Mouse (Mus musculus) right cerebral cortex, postnatal 4 days (tissue): ENCODE results near the gene 1700006A11Rik.
"Not testable (repeated sequence)": the region's sequence is repeated elsewhere in the genome, so short reads cannot be mapped to it uniquely, and the experiment has no call there.

Experiments
- DNase-seq: peaks from one replicate; pipeline ENCODE4 v3.0.0-alpha.2; 2022

Gene 1700006A11Rik

GRCm38 (mm10) chr3:124425940-124426339 is at the start of gene 1700006A11Rik:
1700006A11Rik (minus strand) TSS chr3:124426040.
- no peak for DNase-seq

GRCm38 (mm10) chr3:124474291-124474690 is 48.5 kb upstream of the 1700006A11Rik start:
- not testable (repeated sequence) for DNase-seq

- DNase-seq, result no peak
Measured at GRCm38 (mm10) chr3:124466102-124466730, 40.4 kb upstream of the 1700006A11Rik start.

- no peak for DNase-seq
Measured at GRCm38 (mm10) chr3:124392201-124392600, 33.6 kb downstream of the 1700006A11Rik start.

GRCm38 (mm10) chr3:124390101-124390500 is 35.7 kb downstream of the 1700006A11Rik start:
- no peak for DNase-seq

- no peak for DNase-seq
Measured at GRCm38 (mm10) chr3:124389650-124390049, 36.2 kb downstream of the 1700006A11Rik start.

GRCm38 (mm10) chr3:124385377-124385776 is 40.5 kb downstream of the 1700006A11Rik start:
- DNase-seq, result not testable (repeated sequence)

GRCm38 (mm10) chr3:124372031-124372430 is 53.8 kb downstream of the 1700006A11Rik start:
- DNase-seq, result no peak

GRCm38 (mm10) chr3:124357533-124357932 is 68.3 kb downstream of the 1700006A11Rik start:
- no peak for DNase-seq
